Mouse (Mus musculus) embryonic facial prominence, embryonic 12.5 days (tissue): ENCODE measurements around the gene Gle1. TPM values are rescaled to one million over a fixed set of nuclear protein-coding genes. Genes with fewer than 3 reads are reported as not detected.

Experiments used
- microRNA-seq: library from miRNA; unstranded; fragments of <30 nt; microRNA quantifications from one replicate; pipeline ENCODE4, GENCODE M21; 2017
- polyA plus RNA-seq: library from polyadenylated mRNA; unstranded; fragments of >200 nt; fragmentation: Nextera tagmentation; extraction: Ambion mirVana; gene quantifications from 2 replicates; pipeline ENCODE4 v1.2.1, GENCODE M21; 2016

Gle1 gene
- polyA plus RNA-seq, 1 experiment from 2014 or later: 69.3 TPM

Small RNAs within 50 kb of the gene (microRNA-seq; reads per million reads assigned to microRNA genes)
- 0.91 reads per million for gene Mir6997

Other genes with a start within 250 kb of the Gle1 start
- 0.20 TPM in 1 of 2 replicates, not detected in the other for gene Gm13420, start 183.7 kb upstream of the Gle1 start, polyA plus RNA-seq
- not detected in 2 replicates for gene Gm13547, start 176.1 kb upstream of the Gle1 start, polyA plus RNA-seq
- gene Coq4, start 147.9 kb upstream of the Gle1 start, polyA plus RNA-seq: 31.8 and 36.7 TPM in 2 replicates
- 48.6 and 54.6 TPM in 2 replicates for gene Trub2, start 146.9 kb upstream of the Gle1 start, polyA plus RNA-seq
- 18.2 and 21.7 TPM in 2 replicates for gene Slc27a4, start 132.8 kb upstream of the Gle1 start, polyA plus RNA-seq
- 21.0 and 22.6 TPM in 2 replicates for gene Urm1, start 115.4 kb upstream of the Gle1 start, polyA plus RNA-seq
- gene Cercam, start 66.3 kb upstream of the Gle1 start, polyA plus RNA-seq: 16.4 and 17.5 TPM in 2 replicates
- 88.2 and 89.2 TPM in 2 replicates for gene Odf2, start 46.2 kb upstream of the Gle1 start, polyA plus RNA-seq
- 101 and 103 TPM in 2 replicates for gene Sptan1, start 30.1 kb downstream of the Gle1 start, polyA plus RNA-seq
- 43.9 and 46.0 TPM in 2 replicates for gene Wdr34, start 113.5 kb downstream of the Gle1 start, polyA plus RNA-seq
- gene Set, start 122.0 kb downstream of the Gle1 start, polyA plus RNA-seq: 644 and 679 TPM in 2 replicates
- gene Pkn3, start 142.3 kb downstream of the Gle1 start, polyA plus RNA-seq: 9.3 and 11.6 TPM in 2 replicates
- gene Zdhhc12, start 158.2 kb downstream of the Gle1 start, polyA plus RNA-seq: 26.8 and 27.7 TPM in 2 replicates
- 11.6 and 12.2 TPM in 2 replicates for gene Zer1, start 189.2 kb downstream of the Gle1 start, polyA plus RNA-seq
- gene Tbc1d13, start 198.3 kb downstream of the Gle1 start, polyA plus RNA-seq: 10.7 and 11.0 TPM in 2 replicates
- 18.5 TPM in 2 replicates for gene Endog, start 236.1 kb downstream of the Gle1 start, polyA plus RNA-seq
- 87.1 and 90.3 TPM in 2 replicates for gene Spout1, start 243.0 kb downstream of the Gle1 start, polyA plus RNA-seq